10 mouse cellular contexts compared by ENCODE assay signal in genomic region chr15:26795518-26795917, GRCm38 (mm10).
DNase-seq lines count a peak whose midpoint lies in the region; ATAC-seq lines count a peak whose summit lies in the region.
"Had no signal": no experiment of that assay in that cellular context is flagged by ENCODE, and none has a peak within 500 bp of the region (broad histone marks: within the 10 kb centered on the region; RNA-seq: fewer than 3 reads in every experiment).

No protein-coding gene starts in this region.

- 59% methylated on average over 6 of the region's 6 CpGs for WGBS in embryonic facial prominence, embryonic 10.5 days
- WGBS in midbrain, embryonic 11.5 days, result 56% methylated on average over 6 of the region's 6 CpGs
- WGBS in liver, embryonic 11.5 days, result 50% methylated on average over 6 of the region's 6 CpGs

- no peaks in the 10 kb centered on the region for H3K36me3 ChIP-seq in embryonic facial prominence, embryonic 10.5 days (replicated peaks)
- H3K36me3 ChIP-seq in midbrain, embryonic 11.5 days (ENCODE audit: control insufficient read depth, insufficient read depth, low read length), result no peaks in the 10 kb centered on the region
- H3K36me3 ChIP-seq in liver, embryonic 11.5 days (ENCODE audit: control insufficient read depth, insufficient read depth, low read length), result no peaks in the 10 kb centered on the region
- H3K36me3 ChIP-seq: G1E; limb, embryonic 12.5 days had no signal

- H3K4me1 ChIP-seq in embryonic facial prominence, embryonic 10.5 days, result peaks cover 8% of the 10 kb centered on the region; the same call in 1 of the 2 replicates
- no peaks in the 10 kb centered on the region for H3K4me1 ChIP-seq in midbrain, embryonic 11.5 days (ENCODE audit: control insufficient read depth, insufficient read depth, low read length)
- H3K4me1 ChIP-seq in liver, embryonic 11.5 days (replicated peaks; ENCODE audit: control insufficient read depth, insufficient read depth, low read length), result no peaks in the 10 kb centered on the region

- no peak overlapping the region for H3K4me3 ChIP-seq in embryonic facial prominence, embryonic 10.5 days
- H3K4me3 ChIP-seq in midbrain, embryonic 11.5 days (ENCODE audit: low read depth, low read length), result no peak overlapping the region
- H3K4me3 ChIP-seq in liver, embryonic 11.5 days (ENCODE audit: low read depth, low read length), result no peak overlapping the region
- H3K4me3 ChIP-seq: limb, embryonic 12.5 days had no signal

- H3K9me3 ChIP-seq in embryonic facial prominence, embryonic 10.5 days, result no peaks in the 10 kb centered on the region
- no peaks in the 10 kb centered on the region for H3K9me3 ChIP-seq in midbrain, embryonic 11.5 days (ENCODE audit: control insufficient read depth, low read length)
- H3K9me3 ChIP-seq in liver, embryonic 11.5 days (ENCODE audit: control insufficient read depth, low read length), result no peaks in the 10 kb centered on the region
- H3K9me3 ChIP-seq: G1E; limb, embryonic 12.5 days had no signal

- H3K9ac ChIP-seq in midbrain, embryonic 11.5 days (ENCODE audit: low read length), result no peak overlapping the region
- no peak overlapping the region for H3K9ac ChIP-seq in liver, embryonic 11.5 days (ENCODE audit: low read depth, low read length)
- H3K9ac ChIP-seq: limb, embryonic 12.5 days had no signal

- ATAC-seq in midbrain, embryonic 11.5 days (ENCODE audit: low FRiP score), result peak; percentile 75
- no peak for ATAC-seq in liver, embryonic 11.5 days (replicated peaks; ENCODE audit: low FRiP score)

- DNase-seq in adrenal gland, adult 8-10 months, result peak; percentile 30
- peak; percentile 30 for DNase-seq in embryonic facial prominence, embryonic 10.5 days (ENCODE audit: low spot score)
- peak; percentile 51 for DNase-seq in layer of hippocampus, adult 11-12 months (ENCODE audit: low spot score)
- peak; percentile 84 for DNase-seq in midbrain, embryonic 11.5 days (ENCODE audit: low spot score, missing footprints)
- no peak for DNase-seq in gastrocnemius, postnatal 36 days
- DNase-seq in liver, embryonic 11.5 days (ENCODE audit: low spot score), result no peak
- no peak for DNase-seq in yolk sac, embryonic 10.5 days (ENCODE audit: low spot score)
- DNase-seq in kidney, postnatal 14 days, result no peak

- no peak overlapping the region for H3K27ac ChIP-seq in embryonic facial prominence, embryonic 10.5 days (replicated peaks)
- H3K27ac ChIP-seq in midbrain, embryonic 11.5 days (ENCODE audit: low read depth, low read length), result no peak overlapping the region
- H3K27ac ChIP-seq in liver, embryonic 11.5 days (ENCODE audit: low read depth, low read length), result no peak overlapping the region
- H3K27ac ChIP-seq: limb, embryonic 12.5 days had no signal

- H3K4me2 ChIP-seq in midbrain, embryonic 11.5 days, result no peak overlapping the region
- H3K4me2 ChIP-seq in liver, embryonic 11.5 days, result no peak overlapping the region
- H3K4me2 ChIP-seq: limb, embryonic 12.5 days had no signal

- intact Hi-C loops in gastrocnemius, postnatal 36 days (cut with DNase I), result no loop called here

- H3K27me3 ChIP-seq in embryonic facial prominence, embryonic 10.5 days (replicated peaks; ENCODE audit: low read depth, poor library complexity, severe bottlenecking), result no peaks in the 10 kb centered on the region
- no peaks in the 10 kb centered on the region for H3K27me3 ChIP-seq in midbrain, embryonic 11.5 days (ENCODE audit: control insufficient read depth, insufficient read depth, low read length)
- H3K27me3 ChIP-seq in liver, embryonic 11.5 days (replicated peaks; ENCODE audit: control insufficient read depth, insufficient read depth, low read length), result no peaks in the 10 kb centered on the region
- H3K27me3 ChIP-seq: limb, embryonic 12.5 days had no signal

Comparison
In these comparisons a context has a peak if more than half of its experiments do, and no peak if none do; other contexts are left out.
1. DNase-seq: peak in adrenal gland, adult 8-10 months (single experiment), embryonic facial prominence, embryonic 10.5 days (single experiment), layer of hippocampus, adult 11-12 months (single experiment) and midbrain, embryonic 11.5 days (single experiment); none in gastrocnemius, postnatal 36 days (0 of 2), liver, embryonic 11.5 days (single experiment), yolk sac, embryonic 10.5 days (single experiment) and kidney, postnatal 14 days (single experiment).